Mouse (Mus musculus) hindbrain, postnatal 0 days (tissue): ENCODE results near the gene Rptor. TPM values are rescaled to one million over a fixed set of nuclear protein-coding genes. Genes with fewer than 3 reads are reported as not detected.

Source experiments
- ATAC-seq: fragments of 200-750 bp; cut with Nextera tagmentation; 2 replicates; pipeline ENCODE4 v1.8.0; 2017; ENCODE audit warnings: mild to moderate bottlenecking, moderate TSS enrichment, moderate library complexity
- DNase-seq: peaks from one replicate; pipeline ENCODE4 v3.0.0-alpha.2; 2015; ENCODE audit warnings: low spot score
- H3K27ac ChIP-seq: fragments of 300-500 bp; sonication (generic); 2 replicates; pipeline ENCODE4 v1.5.1; 2014; ENCODE audit warnings: mild to moderate bottlenecking
- H3K27me3 ChIP-seq: fragments of 300-500 bp; sonication (generic); 2 replicates; pipeline ENCODE4 v1.6.1; 2014; ENCODE audit warnings: low read length, mixed read lengths; ENCODE audit not compliant: insufficient read depth
- H3K36me3 ChIP-seq: fragments of 300-500 bp; sonication (generic); 2 replicates; pipeline ENCODE4 v1.6.1; 2014; ENCODE audit warnings: low read length, mixed read lengths; ENCODE audit not compliant: insufficient read depth
- H3K4me1 ChIP-seq: fragments of 300-500 bp; sonication (generic); 2 replicates; pipeline ENCODE4 v1.6.1; 2014; ENCODE audit warnings: antibody characterized with exemption, low read length, mixed read lengths; ENCODE audit not compliant: insufficient read depth
- H3K4me2 ChIP-seq: fragments of 300-500 bp; sonication (generic); 2 replicates; pipeline ENCODE4 v1.6.1; 2014; ENCODE audit warnings: low read depth, mild to moderate bottlenecking, low read length, moderate library complexity, mixed read lengths
- H3K4me3 ChIP-seq: fragments of 300-500 bp; sonication (generic); 2 replicates; pipeline ENCODE4 v1.5.1; 2014; ENCODE audit warnings: low read length
- H3K9ac ChIP-seq: fragments of 300-500 bp; sonication (generic); replicated peaks from 2 replicates; pipeline ENCODE4 v1.6.1; 2014; ENCODE audit warnings: mild to moderate bottlenecking, low read length, moderate library complexity, mixed read lengths
- H3K9me3 ChIP-seq: fragments of 300-500 bp; sonication (generic); 2 replicates; pipeline ENCODE4 v1.6.1; 2016; ENCODE audit warnings: low read length, mixed read lengths
- CTCF ChIP-seq: IDR thresholded peaks from 2 replicates; pipeline ENCODE4 v1.5.1; 2016; ENCODE audit warnings: antibody characterized with exemption, control low read depth, low read depth
- WGBS: fragments of 180-500 bp; shearing (Covaris S2); extraction: QIAGEN DNeasy Blood & Tissue Kit; methylation state at CpG from one replicate; pipeline ENCODE4 v1.1.7; 2014; 5-methylcytosine and 5-hydroxymethylcytosine counted together
- polyA plus RNA-seq: library from polyadenylated mRNA; unstranded; fragments of >200 nt; fragmentation: Nextera tagmentation; extraction: Ambion mirVana; gene quantifications from 2 replicates; pipeline ENCODE4 v1.2.1, GENCODE M21; 2015
- total RNA-seq: library from RNA; depleted of rRNA; stranded (reverse); fragments of >200 nt; gene quantifications from 2 replicates; pipeline ENCODE4 v1.2.3, GENCODE M21; 2014

Rptor gene
- total and polyA plus RNA-seq, 2 experiments from 2014 or later: 8.7 to 69.0 TPM

- H3K36me3 ChIP-seq: no peaks in the 10 kb centered on the region
- no peak for ATAC-seq
- H3K9me3 ChIP-seq: no peaks in the 10 kb centered on the region
- H3K27me3 ChIP-seq: no peaks in the 10 kb centered on the region
- H3K27ac ChIP-seq: peak overlapping the region; percentile 84; the same call in 1 of the 2 replicates
- H3K9ac ChIP-seq: no peak overlapping the region; the same call in 1 of the 2 replicates
- WGBS: 30% methylated on average over 10 of the region's 10 CpGs
- peaks cover 7% of the 10 kb centered on the region for H3K4me1 ChIP-seq
- peak overlapping the region; percentile 89 for H3K4me2 ChIP-seq
- peak; percentile 13 for DNase-seq
- TF ChIP-seq CTCF: no peak
- H3K4me3 ChIP-seq: peak overlapping the region; percentile 75
Observed at GRCm38 (mm10) chr11:119602177-119602700, 466 bp upstream of the Rptor start.

GRCm38 (mm10) chr11:119603527-119603905 lies 811 bp downstream of the Rptor start:
- no peaks in the 10 kb centered on the region for H3K36me3 ChIP-seq
- WGBS: under 1% methylated on average over 30 of the region's 30 CpGs
- peak overlapping the region; percentile 84 for H3K27ac ChIP-seq
- TF ChIP-seq CTCF: no peak
- H3K4me3 ChIP-seq: peak overlapping the region; percentile 75
- H3K27me3 ChIP-seq: no peaks in the 10 kb centered on the region
- peak overlapping the region; percentile 89 for H3K4me2 ChIP-seq
- peak overlapping the region; percentile 82 for H3K9ac ChIP-seq
- no peaks in the 10 kb centered on the region for H3K9me3 ChIP-seq
- peaks cover 7% of the 10 kb centered on the region for H3K4me1 ChIP-seq
- no peak for ATAC-seq
- no peak for DNase-seq

- Histone ChIP-seq H3K9ac (no peak overlapping the region), H3K4me3 (no peak overlapping the region), H3K4me1 (peaks cover 7% of the 10 kb centered on the region), H3K4me2 (no peak overlapping the region), H3K9me3 (no peaks in the 10 kb centered on the region), H3K27ac (no peak overlapping the region), H3K36me3 (no peaks in the 10 kb centered on the region), H3K27me3 (no peaks in the 10 kb centered on the region)
- WGBS: 87% methylated on average over 5 of the region's 5 CpGs
- DNase-seq (no peak), ATAC-seq (no peak)
- no peak for TF ChIP-seq CTCF
Observed at GRCm38 (mm10) chr11:119607464-119607863, 4.8 kb downstream of the Rptor start.

- Histone ChIP-seq H3K4me3 (no peak overlapping the region), H3K27ac (no peak overlapping the region), H3K4me1 (no peaks in the 10 kb centered on the region), H3K9me3 (no peaks in the 10 kb centered on the region), H3K27me3 (no peaks in the 10 kb centered on the region), H3K4me2 (no peak overlapping the region), H3K9ac (no peak overlapping the region), H3K36me3 (no peaks in the 10 kb centered on the region)
- DNase-seq: no peak
- no peak for TF ChIP-seq CTCF
- no peak for ATAC-seq
- WGBS: 98% methylated on average over 6 of the region's 6 CpGs
Observed at GRCm38 (mm10) chr11:119611496-119611895, 8.8 kb downstream of the Rptor start.

GRCm38 (mm10) chr11:119612179-119612578 lies 9.5 kb downstream of the Rptor start:
- no peak overlapping the region for H3K4me3 ChIP-seq

GRCm38 (mm10) chr11:119615087-119615486 lies 12.4 kb downstream of the Rptor start:
- no peak overlapping the region for H3K27ac ChIP-seq
- no peaks in the 10 kb centered on the region for H3K4me1 ChIP-seq
- DNase-seq: no peak
- H3K27me3 ChIP-seq: no peaks in the 10 kb centered on the region
- no peak overlapping the region for H3K9ac ChIP-seq
- H3K36me3 ChIP-seq: no peaks in the 10 kb centered on the region
- TF ChIP-seq CTCF: no peak
- H3K9me3 ChIP-seq: no peaks in the 10 kb centered on the region
- 88% methylated on average over 7 of the region's 7 CpGs for WGBS
- H3K4me2 ChIP-seq: no peak overlapping the region
- H3K4me3 ChIP-seq: no peak overlapping the region
- no peak for ATAC-seq

More at GRCm38 (mm10) chr11:119612179-119612578, 9.5 kb downstream of the Rptor start:
- no peaks in the 10 kb centered on the region for H3K27me3 ChIP-seq
- H3K4me2 ChIP-seq: no peak overlapping the region
- H3K9me3 ChIP-seq: no peaks in the 10 kb centered on the region
- WGBS: 80% methylated on average over 3 of the region's 3 CpGs
- no peak overlapping the region for H3K27ac ChIP-seq
- no peak overlapping the region for H3K9ac ChIP-seq
- no peak for TF ChIP-seq CTCF
- no peaks in the 10 kb centered on the region for H3K4me1 ChIP-seq
- no peaks in the 10 kb centered on the region for H3K36me3 ChIP-seq
- no peak for ATAC-seq
- DNase-seq: no peak

- no peak overlapping the region for H3K27ac ChIP-seq
- no peak overlapping the region for H3K4me2 ChIP-seq
- peak; percentile 69 for TF ChIP-seq CTCF
- H3K36me3 ChIP-seq: no peaks in the 10 kb centered on the region
- no peaks in the 10 kb centered on the region for H3K27me3 ChIP-seq
- H3K4me3 ChIP-seq: no peak overlapping the region
- DNase-seq (peak; percentile 81), ATAC-seq (no peak)
- 47% methylated on average over 5 of the region's 5 CpGs for WGBS
- H3K9ac ChIP-seq: no peak overlapping the region
- no peaks in the 10 kb centered on the region for H3K4me1 ChIP-seq
- H3K9me3 ChIP-seq: no peaks in the 10 kb centered on the region
Observed at GRCm38 (mm10) chr11:119618763-119619162, 16.1 kb downstream of the Rptor start.
